Mouse (Mus musculus): ENCODE measurements at regions not wholly inside any gene's neighbourhood (a gene's known extent, or its start where the extent isn't known, plus 50 kb on each side); places are given as distances from the start of the nearest gene placed in this dataset.

- TF ChIP-seq CTCF (IDR thresholded peaks at IDR 0.05; ENCODE audit: low read depth, low read length) (no peak), GATA1 (IDR thresholded peaks at IDR 0.05; ENCODE audit: borderline replicate concordance, low read length) (no peak)
Measured at GRCm38 (mm10) chr1:194224046-194224445, 394.0 kb upstream of the Plxna2 start.
